Mouse (Mus musculus): ENCODE measurements at regions not wholly inside any gene's neighbourhood (a gene's known extent, or its start where the extent isn't known, plus 50 kb on each side); places are given as distances from the start of the nearest gene placed in this dataset.

DNA sequence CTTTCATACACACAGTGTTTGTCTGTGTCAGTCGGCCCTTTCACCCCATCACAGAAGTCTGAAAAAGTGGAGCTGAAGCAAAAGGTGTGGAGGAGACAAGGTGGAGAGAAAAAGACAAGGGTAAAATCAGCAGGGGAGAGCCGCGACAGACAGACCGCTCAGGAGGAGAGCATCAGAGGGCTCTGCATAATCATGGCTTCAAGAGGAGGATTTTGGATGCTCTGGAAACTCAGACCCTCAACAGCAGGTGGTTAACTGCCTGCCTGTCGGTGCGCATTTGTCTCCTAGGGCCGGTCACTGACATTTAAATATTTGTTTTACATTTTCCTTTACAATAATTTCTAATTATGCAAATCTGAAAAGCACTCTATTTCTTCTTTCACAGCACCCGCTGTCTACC is 100.6 kb upstream of the Zfp42 start:
- DNase-seq (ENCODE audit: low read depth, low spot score), result peak; percentile 21

GRCm38 (mm10) chr8:43393044-43393443 is 86.3 kb upstream of the Zfp42 start:
- DNase-seq (ENCODE audit: low read depth, low spot score), result peak; percentile 85

DNA sequence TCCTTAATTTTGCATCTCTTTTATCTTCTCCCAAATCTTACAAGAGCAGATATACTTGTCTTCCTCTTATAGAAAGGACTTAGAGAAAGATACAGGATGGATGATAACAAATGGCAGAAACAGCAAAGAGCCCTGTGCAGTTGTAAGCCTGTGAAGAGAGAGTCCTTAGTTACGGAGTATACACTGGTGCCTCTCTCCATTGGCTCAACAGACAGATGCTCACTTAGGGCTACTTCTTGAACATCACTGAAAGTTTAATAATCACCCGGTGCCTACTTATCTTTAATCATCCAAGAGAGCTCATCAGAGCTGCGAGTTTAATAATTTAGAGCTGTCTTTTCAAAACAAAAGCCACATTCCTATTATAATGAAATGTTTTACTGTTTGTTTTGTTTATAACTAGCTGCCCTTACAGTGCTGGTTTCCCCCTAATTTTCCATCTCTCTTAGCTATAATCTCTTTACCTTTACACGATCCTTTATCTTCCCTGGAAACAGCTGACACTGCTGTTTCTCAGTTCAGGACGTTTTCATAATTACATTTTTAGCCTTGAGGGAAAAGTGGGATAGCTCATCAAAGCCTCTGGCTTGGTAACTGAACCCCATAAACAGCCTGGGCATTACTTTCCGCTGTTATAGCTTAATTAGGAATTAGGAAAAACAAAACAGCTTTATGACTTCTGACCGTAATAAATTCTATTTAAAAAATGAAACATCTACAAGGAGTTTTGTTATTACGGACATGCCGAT is 83.8 kb upstream of the Zfp42 start:
- no peak for DNase-seq (ENCODE audit: low read depth, low spot score)
